Mouse (Mus musculus): ENCODE results near the gene Nav2.

DNA sequence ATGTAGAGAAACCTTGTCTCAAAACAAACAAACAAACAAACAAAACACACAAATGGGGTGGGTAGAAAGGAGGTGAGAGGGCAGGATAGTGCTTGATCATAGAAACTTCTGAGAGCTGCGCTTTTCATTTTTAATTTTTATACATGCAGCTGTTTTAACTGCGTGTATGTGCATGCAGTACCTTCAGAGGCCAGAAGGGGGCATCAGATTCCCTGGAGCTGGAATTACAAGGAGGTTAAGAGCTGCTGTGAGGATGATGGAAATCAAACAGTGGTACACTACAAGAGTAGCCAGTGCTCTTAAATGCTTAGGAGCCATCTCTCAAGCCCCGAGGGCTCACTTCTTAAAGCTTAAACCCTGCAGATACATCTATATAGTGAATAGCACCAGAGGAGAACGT is 584.7 kb downstream of the Nav2 start:
- TF ChIP-seq CTCF (IDR thresholded peaks at IDR 0.05; ENCODE audit: low read depth, low read length) = 0 out of 2 replicates have a peak, but pooled peaks have one; percentile 11
- TF ChIP-seq GATA1 (IDR thresholded peaks at IDR 0.05; ENCODE audit: borderline replicate concordance, low read length) = no peak
- TF ChIP-seq POLR2AphosphoS5 (IDR thresholded peaks at IDR 0.05; ENCODE audit: insufficient replicate concordance, low read depth, low read length) = no peak
- TF ChIP-seq TAL1 (conservative IDR thresholded peaks at IDR 0.05; ENCODE audit: low read depth, low read length) = no peak
- no peak for TF ChIP-seq GATA2 (IDR thresholded peaks at IDR 0.05; ENCODE audit: borderline replicate concordance, low read depth, low read length)
